Mouse (Mus musculus) gastrocnemius, postnatal 14 days (tissue): ENCODE results near the gene Tnr. TPM values are rescaled to one million over a fixed set of nuclear protein-coding genes. Genes with fewer than 3 reads are reported as not detected.

Experiments
- DNase-seq: peaks from one replicate; pipeline ENCODE4 v3.0.0; 2021; ENCODE audit warnings: mixed read lengths
- intact Hi-C: fragments of 180-260 bp; cut with DNase I; formaldehyde crosslinking; loops from one replicate; pipeline ENCODE4 v1.15.1; 2025; ENCODE audit warnings: low total_unique reads
- total RNA-seq, 2 experiments: library from RNA; stranded (reverse); gene quantifications; 2 replicates each; pipeline ENCODE4 v1.2.3; 2021

Gene Tnr
- total RNA-seq, 2 experiments from 2014 or later = 0.04 TPM; not detected in 1

DNA sequence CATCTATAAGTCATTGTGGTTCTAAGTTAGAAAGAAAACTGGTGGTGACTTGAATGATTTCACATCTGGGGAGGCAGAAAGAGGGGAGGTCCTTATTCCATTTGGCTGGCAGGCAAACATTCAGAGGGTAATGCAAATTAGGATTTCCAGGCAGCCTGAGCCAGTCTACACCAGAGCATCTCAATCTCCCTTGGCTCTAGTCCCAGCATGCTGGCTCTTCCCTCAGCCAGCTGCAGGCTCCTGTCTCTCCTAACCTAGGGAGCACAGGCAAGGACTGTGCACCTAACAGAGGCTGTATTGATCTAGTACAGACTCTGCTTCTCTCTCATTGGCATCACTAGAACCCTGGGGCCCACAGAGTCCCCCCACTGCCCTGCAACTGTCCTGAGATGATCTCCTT, 237.4 kb downstream of the Tnr start:
- intact Hi-C loops = no loop called here

DNA sequence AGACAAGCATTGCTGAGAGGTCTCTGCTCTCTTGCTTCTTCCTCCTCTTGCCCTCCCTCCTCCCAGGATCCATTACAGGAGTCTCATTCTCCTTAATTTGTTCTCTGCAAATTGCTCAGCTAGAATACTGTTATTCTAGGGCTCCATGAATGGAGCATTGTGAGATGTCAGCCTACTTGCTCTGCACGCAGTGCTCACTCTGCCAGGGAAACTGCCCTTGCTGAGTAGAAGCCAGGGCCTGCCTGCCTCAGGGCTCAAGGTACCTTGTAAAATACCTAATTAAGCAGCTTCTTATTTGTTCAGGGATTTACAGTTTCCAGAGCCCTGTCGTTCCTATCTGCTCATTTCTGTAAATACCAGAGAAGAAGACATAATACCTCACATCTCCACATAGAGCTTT, 240.3 kb downstream of the Tnr start:
- intact Hi-C loops = no loop called here
- DNase-seq = no peak

More for the DNA sequence above, 237.4 kb downstream of the Tnr start:
- no peak for DNase-seq

DNA sequence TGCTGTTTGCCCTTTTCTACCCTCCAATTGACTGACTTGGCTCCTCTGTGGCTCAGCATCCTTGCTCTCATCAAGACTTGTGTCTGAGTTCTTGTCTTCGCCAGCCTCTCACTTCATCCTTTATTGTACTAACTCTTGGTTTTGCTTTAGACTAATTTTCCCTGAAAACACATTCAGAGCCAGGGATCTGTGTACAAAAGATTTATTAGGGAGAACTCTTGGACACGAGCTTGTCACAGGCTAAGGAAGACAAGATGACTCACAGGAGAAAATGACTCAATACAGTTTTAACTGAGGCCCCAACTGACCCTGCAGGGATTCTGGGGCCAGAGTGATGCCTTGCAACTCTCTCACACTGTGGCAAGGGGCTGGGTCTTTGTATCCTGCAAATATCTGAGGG, 241.3 kb downstream of the Tnr start:
- no peak for DNase-seq
- intact Hi-C loops = no loop called here

DNA sequence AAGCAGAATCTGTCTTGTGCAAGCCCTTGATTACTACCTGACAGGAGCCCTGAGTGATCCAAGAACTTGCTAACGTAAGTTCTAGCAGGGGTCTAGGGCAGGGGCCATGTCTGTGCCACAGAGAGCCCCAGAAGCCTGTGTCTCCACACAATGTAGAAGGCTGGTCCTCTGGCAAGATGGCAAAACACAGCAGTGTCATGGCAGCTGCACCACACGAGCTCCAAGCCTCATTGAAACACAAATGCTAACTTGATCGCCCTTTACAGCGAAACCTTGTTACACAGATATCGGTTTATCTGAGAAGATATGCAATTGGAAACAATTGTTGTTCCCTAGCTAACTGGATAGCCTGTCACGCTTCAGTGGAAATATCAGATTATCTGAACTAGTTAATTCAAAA, 246.4 kb downstream of the Tnr start:
- DNase-seq = no peak
- intact Hi-C loops = no loop called here

DNA sequence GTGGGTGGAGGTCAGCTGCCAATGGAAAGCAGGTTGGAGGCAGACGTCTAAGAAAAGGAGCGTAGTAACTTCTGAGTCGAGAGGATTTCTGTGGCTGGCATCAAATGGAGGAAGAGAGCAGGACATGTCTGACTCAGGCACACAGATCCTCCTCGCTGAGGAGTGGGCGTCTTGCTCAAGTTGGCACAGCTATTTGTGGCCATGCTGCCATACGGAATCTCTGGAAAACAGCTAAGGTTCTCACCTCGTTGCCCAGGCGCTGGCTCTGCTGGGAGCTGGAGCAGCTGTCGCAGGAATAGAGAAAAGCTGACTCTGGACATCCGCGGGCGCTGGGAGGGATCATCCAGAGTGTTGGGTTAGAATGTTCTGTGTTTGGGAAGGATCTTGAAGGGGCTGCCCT, 250.1 kb downstream of the Tnr start:
- intact Hi-C loops = no loop called here
- DNase-seq = no peak

DNA sequence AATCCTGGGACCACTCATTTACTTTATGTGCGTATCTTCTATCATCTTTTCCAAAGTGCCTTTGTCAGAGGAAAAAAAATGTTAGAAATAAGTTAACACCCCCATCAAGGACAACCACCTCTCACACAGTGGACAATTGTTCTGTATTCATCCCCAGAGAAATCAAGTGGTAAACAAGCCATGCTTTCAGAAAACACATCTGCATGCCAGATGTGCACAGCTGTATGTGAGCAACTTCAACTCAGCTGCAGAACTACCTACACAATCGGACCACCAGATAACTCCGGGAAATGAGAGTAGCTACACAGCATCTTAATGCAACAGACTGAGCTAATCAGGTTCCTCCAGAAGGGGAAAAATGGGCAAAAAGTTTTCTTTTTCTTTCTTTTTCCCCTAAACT, 251.6 kb downstream of the Tnr start:
- intact Hi-C loops = no loop called here
- no peak for DNase-seq

DNA sequence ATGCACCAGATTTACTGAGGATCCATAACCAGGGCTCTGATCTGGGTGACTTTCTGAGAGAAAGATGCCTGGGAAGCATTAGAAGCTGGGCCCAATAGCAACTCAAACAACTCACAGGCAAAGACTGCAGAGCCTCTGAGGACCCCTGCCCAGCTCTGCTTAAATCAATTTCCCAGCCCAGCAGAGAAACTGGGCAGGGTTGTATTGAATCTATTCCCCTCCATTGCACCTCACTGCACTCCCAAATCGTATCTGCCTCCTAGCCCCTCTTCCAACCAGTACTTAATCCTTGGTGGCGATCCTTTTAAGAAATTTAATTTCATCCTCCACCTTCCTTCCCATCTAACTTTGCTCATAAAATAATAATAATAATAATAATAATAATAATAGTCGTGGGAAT, 253.5 kb downstream of the Tnr start:
- intact Hi-C loops = no loop called here
- DNase-seq = no peak

DNA sequence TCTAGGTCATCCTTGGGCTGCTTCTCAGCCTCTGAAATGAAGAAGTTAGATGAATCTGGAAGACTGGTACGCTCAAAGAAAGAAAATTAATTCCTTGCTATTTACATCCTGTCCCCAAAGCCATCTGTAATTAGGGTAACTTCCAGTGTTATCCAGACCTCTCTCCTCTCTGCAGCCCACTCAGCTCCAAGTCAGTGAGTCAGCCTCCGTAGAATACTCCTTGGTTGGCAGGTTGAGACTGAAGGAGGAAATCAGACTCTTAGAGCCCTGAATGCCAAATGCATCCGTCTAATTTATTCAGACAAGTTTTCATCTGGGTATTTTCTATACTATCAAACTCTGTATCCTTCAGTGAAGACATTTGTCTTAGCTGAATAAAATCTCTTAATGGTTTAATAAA, 255.9 kb downstream of the Tnr start:
- DNase-seq = no peak
- intact Hi-C loops = no loop called here

DNA sequence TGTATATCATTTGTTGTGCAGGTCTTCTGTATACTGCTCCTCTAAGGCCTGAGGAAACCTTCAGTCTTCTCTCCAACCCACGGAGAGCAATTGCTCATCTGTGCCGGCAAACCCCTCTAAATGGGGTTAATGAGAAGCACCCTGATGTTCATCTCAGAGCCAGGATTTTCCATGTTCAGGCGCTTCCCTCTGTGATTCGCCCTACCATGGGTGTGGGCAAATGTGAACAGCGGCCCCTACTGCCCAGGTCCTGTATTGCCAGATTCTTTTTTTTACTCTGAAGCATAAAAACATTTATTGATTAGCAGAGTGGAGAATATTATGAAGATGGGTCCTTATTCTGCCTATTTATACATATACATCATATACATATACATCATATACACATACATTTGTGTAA, 260.3 kb downstream of the Tnr start:
- intact Hi-C loops = loop anchor here (5.0 to 10.0 kb wide), 2 partner anchors 259 to 392 kb away; partner anchors contain the start of gene Tnr
- DNase-seq = no peak

DNA sequence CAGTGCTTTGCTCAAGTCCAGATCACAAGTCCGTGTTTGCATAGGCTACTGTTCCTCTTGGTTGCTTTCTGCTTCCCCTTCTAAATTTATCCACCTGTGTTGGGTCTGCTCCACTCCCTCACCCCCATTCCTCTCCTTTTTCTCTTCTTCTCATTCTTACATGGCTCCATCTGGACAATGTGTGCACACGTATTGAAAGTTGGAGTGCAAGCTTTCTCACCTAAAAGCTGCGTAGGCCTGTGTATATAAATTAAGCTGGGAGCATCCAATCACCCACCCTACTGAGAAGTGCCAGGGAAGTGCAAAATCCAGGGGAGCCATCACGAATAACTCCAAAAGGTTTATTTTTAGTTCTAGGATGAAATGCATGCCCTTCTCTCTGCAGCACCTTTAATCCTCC, 264.7 kb downstream of the Tnr start:
- intact Hi-C loops = loop anchor here (10.0 kb wide), 1 partner anchor 264 kb away; the partner anchor contains the start of gene Tnr
- DNase-seq = no peak

DNA sequence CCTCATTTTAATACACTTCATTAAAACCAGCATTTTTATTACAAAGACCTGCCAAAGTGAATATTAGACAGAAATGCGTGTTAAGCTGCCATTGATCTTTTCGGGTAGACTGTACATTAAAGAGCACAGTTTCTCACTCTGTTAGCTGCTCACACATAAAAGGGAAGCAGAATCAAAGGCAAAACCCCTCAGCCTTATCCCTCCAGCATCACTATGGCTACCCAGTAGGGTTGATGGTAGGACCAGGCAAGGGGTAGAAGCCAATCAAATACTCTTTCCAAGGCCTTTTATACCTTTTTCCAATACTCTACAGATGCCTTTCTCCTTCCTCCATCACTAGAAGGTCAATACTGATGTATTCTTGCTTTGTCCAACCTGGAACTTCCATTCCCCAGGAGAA, 269.0 kb downstream of the Tnr start:
- no peak for DNase-seq
- intact Hi-C loops = no loop called here

DNA sequence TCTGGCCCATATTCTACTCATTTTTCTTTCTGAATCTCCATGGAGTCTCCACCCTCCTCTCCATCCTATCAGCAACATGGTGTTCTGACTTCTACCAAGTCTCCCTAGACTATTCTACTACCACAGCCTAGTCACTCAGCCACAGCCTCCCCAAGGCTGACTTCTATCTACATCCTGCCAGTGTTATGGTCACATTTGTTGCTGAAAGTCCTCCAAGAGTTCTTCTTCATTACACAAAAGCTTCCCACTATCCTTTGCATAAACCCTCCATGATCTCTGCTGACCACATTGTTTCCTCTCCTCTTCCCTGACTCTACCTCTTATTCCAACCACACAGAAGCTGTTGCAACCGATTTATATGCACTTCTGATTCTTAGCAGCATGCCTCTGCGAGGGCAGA, 272.5 kb downstream of the Tnr start:
- intact Hi-C loops = no loop called here
- DNase-seq = no peak

DNA sequence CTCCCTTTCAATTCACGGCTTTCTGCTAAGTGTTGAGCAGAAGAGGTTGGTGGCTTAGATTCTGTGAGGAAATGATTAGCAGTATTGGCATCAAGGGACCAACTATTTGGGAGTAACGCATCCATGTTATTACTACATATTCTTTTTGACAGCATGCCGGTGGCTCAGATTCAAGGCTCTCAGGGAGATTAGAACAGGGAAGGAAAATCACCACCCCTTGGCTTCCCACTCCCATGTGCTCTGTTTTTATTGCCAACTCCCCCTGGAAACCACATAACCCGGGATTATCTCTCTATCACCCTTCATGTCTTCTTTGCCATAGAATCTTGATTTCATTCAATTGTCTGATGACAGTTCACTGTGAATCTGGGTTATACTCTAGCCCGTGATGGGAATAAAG, 276.8 kb downstream of the Tnr start:
- no peak for DNase-seq
- intact Hi-C loops = no loop called here

DNA sequence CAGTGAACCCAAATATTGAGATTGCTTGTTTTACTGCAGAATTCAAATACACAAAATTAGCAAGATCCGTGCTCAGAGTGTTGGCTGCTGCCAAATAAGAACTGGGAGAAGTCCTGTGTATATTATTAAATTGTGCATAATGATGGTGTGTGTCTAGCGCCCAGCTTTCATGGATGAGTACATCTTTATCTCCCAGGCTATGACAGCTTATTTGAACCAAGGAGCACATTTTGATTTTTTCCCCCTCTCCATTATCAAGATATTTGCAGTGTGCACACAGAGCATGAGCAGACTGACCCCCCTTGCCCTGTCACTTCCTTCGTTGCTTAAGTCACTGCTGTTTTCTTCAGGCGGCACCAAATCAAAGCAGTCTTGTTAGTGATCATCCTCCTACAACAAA, 278.2 kb downstream of the Tnr start:
- no peak for DNase-seq
- intact Hi-C loops = no loop called here

DNA sequence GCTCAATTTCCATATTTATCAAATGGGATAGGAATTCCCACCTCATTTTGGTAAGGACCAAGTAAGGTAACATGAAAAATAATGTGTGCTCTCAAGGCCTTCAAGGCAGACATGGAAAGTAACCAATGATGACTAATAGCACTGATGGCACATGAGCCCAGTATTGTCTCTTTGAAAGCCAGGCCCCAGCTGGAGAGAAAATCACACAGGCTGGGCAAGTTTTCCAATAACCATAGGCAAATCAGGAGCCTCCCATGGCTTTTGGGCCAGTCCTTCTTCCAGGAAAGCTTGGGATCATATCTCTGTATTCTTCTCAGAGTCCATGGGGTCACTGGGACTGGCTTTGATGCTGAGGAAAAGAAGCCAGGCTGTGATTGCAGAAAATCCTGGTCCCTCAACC, 280.1 kb downstream of the Tnr start:
- intact Hi-C loops = no loop called here
- no peak for DNase-seq

DNA sequence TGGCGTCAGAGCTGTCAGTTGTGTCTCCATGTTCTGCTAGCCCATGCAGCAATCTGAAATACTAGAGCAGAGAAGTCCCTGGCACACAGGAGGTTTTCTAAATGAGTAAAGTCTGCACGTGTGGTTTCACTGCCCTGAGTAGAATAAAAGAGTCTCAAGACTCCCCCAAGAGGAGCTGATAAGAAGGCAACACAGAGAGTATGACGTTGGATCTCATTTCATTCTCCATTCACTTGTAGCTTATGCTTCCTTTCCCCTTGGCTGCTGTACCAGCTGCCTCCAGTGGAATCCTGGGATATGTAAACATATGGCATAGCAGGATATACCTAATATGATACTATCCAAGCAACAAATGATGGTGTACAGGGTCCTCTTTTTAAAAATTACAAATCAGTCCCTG, 285.9 kb downstream of the Tnr start:
- intact Hi-C loops = no loop called here
- no peak for DNase-seq

DNA sequence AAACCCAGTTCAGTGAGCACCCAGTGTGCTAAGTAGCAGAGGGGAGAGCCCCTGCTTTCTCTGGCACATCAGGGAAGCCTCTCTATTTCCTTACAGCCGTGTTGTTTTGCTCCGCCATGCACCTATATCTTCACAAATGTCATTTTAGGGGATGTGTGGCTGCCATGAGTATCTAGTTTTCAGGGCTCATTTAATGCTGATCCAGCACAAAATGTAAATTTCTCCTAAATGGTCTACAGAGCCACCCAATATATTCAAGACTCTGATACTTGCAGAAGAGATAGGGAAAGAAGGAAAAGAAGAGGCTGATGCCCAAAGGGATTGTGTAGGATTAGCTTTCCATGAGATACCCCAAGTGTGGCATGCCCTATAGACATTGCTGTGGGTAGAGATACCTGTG, 288.2 kb downstream of the Tnr start:
- intact Hi-C loops = no loop called here
- no peak for DNase-seq

DNA sequence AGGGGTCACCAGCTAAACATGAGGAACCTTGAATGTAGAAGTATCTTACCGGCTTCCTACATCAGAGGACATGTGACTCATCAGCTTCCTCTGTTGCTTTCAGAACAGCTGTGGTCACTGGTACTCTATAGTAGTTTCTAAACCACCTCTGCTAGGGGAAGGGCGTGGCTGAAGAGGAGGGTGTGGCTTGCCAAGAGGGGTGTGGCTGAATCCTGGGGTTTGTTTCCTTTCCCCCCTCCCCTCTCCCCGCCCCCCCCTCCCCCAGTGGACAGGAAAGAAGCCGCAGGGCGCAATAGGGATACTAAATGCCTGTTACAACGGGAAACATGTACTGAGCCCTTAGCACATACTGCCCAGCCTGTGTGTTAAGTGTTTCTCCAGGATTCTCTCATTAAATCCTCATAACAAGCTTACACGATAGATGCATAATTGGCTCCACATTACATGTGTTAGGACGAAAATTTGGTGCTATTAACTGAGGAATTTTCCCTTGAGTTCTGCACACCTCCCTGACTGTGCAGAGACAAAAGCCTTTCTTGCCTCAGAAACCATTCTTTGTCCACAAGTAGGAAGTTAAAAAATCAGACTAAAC, 289.3 kb downstream of the Tnr start:
- intact Hi-C loops = no loop called here
- DNase-seq = peak; percentile 8

DNA sequence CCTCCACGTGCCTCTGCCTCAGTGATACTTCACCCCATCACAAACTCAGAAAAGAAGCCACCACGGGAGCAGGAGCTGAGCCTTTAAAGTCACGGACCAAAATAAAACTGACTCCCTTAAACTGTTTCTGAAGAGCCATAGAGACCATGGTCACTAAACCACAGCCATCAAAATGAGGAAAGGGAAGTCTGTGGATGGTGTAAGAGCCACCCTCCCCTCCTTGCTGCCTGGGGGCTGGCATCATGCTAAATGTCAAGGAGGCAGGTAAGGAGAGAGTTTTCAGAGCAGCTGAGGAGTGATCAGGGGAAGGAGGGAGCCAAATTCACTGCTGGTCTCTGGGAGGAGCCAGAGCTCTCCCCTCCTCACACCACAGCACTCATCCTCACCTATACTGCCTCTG, 290.8 kb downstream of the Tnr start:
- intact Hi-C loops = no loop called here
- DNase-seq = no peak

DNA sequence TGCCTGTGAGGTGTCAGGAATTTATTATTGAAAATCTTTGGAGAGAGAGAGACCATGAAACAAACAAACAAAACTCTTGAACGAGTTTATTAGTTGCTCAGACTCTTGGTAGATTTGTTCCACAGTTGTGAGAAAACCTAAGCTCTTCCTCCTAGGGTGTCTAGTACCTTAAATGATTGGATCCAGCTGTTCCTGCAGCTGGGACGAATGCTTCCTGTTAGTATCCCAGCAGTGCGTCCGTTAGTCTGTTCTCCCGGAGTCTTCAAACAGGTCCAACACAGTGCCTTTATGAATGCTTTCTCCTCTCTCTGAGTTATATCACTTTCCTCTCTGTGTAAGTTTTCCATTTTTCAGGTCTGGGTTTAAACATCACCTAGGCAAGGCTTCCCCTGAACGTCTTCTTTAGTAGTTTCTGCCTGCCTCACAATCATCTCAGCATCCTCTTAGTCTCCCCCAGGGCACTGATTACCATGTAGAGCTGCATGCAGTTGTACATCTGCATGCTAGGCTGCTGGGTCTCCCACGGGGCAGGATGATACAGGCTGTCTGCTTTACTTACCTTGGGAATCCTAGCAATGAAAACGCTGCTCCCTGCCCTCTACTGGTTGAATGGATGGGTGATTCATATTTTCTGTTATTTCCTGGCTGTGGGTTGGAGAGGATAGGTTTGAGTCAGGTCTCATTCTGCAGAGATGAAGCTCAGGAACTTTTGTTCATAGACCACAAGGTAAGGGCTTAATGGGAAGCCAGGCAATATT, 293.2 kb downstream of the Tnr start:
- intact Hi-C loops = no loop called here
- no peak for DNase-seq

DNA sequence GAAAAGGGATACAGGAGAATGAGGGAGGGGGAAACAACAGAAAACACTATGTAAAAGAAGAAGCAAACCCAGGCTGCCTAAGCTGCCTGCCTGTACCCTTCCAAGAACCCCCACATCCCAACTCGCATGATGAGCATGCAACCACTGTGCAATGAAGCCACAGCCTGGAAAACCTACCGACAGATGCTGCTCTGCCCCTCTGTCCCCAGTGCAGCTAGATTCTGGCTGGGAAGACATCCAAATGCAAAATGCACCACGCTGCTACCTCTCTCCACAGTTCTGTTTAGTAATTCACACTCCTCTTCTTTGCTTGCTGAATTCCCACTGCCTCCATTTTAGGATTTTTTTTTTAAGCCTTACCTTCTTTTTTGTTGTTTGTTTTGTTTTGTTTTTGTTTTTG, 295.9 kb downstream of the Tnr start:
- intact Hi-C loops = no loop called here
- DNase-seq = no peak

DNA sequence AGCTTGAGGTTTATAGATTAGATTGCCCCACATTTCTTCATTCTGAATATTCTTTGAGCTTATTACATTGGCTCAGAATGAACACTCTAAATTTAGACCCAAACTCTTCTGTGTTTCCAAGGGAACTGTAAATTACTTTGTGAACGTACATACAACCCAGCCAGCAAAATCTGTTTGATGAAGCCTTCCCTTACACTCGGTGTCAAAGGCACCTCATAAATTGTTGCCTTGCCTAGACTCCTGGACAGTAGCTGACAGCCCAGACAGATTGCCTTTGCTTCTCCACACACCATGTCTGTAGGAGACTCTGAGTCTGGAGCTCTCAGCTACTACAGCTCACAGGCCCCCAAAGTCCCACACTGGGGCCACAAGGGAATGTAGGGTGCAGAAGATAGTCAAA, 298.8 kb downstream of the Tnr start:
- intact Hi-C loops = no loop called here
- no peak for DNase-seq
